Mouse (Mus musculus): Measurements from ENCODE around the gene Smyd2. TPM values are rescaled to one million over a fixed set of nuclear protein-coding genes. Genes with fewer than 3 reads are reported as not detected.
A peak's percentile ranks its signal among the peaks of the same experiment; 100 is the strongest.

The Smyd2 gene
- 10 to 100 TPM; 77.5 to 83.2 TPM for total RNA-seq (2021)

DNA sequence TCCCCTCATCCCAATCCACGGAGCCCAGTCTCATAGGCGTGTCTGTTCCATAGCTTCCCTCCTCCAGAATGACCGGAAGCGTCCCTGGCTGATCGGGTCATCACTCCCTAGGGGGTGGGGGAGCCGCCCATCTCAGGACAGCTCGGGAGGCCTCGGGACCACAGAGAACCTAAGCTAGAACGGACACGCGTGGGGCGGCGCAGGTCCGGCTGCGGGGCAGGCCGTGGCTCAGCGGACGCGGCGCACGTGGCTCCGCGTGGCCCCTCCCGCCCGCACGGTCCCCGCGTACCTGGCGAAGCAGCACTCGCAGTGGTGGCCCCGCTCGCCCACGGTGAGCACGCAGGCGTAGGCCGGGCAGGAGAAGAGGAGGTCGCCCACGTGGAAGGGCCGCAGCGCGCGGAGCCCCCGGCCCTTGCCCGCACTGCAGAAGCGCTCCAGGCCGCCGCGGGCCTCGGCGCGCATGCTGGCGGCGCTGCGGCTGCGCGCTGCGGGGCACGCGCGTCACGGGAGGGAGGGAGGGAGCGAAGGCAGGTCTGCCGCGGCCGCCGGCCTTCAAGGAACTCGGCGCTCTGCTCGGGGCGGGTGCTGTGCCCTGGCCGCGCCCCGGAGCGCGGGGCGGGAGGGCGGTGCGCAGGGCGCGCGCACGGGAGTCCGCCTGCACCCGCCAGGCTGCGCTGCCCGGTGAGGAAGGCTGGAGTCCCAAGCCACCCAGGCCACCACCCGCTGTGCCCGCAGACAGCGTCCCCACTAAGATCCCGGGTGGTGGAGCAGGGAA lies at the start of gene Smyd2:
Smyd2 (minus strand) TSS at position 546 of the 775 bp plus-strand sequence.
- peak; percentile 32 to 71 for DNase-seq (ENCODE audit: extremely low spot score in 1 of 2, low spot score in 1 of 2)

DNA sequence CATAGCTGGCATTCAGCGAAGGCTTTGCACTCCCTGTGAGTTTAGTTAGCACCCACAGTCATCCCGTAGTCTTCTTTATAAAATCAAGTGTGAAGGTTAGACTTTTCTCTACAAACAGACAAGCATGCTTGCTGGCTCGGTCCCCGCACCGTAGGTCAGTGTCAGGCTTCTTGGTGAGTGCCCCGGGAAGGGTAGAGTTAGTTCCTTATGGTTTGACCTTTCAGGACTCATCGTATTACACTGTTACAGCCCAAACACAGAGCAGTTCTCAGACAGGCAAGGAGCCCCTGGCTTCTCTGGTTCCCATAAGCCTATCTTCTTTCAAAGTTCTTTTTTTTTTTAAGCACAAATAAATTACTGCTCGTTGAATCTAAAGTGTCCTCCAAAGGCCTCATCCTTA lies 48.2 kb upstream of the Smyd2 start:
- DNase-seq (ENCODE audit: extremely low spot score in 1 of 2, low spot score in 1 of 2): no peak

DNA sequence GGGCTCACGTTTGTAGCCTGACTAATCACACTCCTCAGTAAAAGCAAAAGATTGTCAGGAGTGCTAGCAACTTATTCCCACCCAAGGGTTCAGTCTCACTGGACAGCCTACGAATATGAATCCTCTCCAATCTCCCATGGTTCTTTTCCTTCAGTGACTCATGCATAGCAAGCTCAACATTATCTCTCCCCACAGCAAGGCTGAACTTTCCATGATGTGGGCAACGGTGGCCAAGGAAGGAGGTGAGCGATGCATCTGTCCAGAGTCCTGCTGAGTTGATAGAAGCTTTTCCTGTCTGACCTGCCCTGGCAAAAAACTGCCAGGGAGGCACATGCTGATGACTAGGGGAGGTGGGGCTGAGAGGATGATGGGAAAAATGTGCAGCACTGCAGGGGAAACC lies 45.9 kb upstream of the Smyd2 start:
- DNase-seq (ENCODE audit: extremely low spot score in 1 of 2, low spot score in 1 of 2): no peak

DNA sequence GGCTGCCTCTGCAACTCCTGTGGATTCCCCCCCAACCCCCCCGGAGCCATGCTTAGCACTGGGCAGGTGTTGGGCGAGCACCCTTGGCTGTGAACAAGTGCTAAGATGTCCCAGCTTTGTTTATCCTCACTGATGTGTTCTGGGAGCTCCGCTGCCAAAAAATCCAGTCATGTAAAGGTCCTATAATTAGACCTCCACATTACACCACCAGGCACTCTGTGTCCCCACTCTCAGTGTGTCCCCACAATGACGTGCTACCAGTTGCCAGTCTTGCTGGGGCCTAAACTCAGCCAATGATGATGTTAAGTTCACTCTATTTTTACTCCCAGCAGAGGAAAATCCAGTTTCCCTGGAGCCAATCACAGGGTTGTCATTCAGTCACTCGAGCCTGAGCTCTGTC lies 38.3 kb upstream of the Smyd2 start:
- no peak for DNase-seq (ENCODE audit: extremely low spot score in 1 of 2, low spot score in 1 of 2)

GRCm38 (mm10) chr1:189959802-189960201 lies 37.6 kb upstream of the Smyd2 start:
- DNase-seq (ENCODE audit: extremely low spot score in 1 of 2, low spot score in 1 of 2): no peak

DNA sequence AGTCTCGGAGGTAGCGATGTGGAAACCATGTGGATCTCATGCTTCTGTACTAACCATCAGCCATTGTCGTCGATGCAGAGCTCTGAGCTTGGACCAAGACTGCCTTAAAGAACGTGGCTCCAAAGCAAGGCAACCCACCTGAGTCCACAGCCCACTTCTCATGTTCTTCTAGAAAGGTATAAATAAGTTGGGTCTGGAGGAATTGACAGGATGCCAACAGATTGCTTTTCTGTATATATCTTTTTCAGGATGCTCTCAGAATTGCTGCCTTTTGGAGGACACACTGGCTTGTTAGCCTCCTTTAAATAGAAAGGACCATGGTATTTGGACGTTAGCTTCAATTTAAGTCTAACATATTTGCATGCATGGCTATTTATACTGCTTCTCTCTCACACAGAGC lies 29.7 kb upstream of the Smyd2 start:
- DNase-seq (ENCODE audit: extremely low spot score in 1 of 2, low spot score in 1 of 2): no peak

DNA sequence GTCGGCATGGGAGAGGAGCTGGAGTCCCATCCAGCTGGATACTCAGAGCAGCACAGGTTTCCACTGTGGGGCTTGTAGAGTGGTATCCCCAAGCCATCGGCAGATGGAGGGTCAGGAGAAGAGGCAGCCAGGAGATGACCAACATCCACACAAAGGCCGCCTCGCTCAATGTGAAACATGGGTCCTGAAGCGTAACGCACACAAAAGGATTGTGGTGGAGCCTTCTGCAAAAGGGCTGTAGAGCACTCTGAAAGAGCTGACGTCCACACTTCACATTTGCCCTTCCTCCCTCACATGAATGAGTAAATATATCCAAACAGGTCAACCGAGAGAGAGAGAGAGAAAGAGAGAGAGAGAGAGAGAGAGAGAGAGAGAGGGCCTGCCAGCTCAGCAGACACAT lies 25.2 kb upstream of the Smyd2 start:
- DNase-seq (ENCODE audit: extremely low spot score in 1 of 2, low spot score in 1 of 2): no peak

DNA sequence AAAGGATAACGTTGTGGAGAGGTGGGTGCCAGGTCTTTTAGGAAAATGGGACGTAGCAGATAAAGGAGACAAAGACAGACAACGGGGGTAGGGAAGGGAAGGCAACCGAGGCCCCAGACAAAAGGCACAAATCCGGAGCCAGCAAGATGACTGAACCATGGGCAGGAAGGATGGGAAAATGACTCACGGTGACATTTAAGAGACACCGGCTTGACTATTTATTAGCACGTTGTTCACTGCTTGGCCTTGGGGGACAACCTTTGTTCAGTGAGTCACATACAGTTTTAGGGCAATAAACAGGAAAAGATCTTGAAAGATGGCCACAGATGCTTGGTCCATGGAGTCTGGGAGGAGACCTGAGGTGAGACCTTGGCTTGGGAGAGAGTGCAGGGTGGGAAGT lies 24.0 kb upstream of the Smyd2 start:
- no peak for DNase-seq (ENCODE audit: extremely low spot score in 1 of 2, low spot score in 1 of 2)

DNA sequence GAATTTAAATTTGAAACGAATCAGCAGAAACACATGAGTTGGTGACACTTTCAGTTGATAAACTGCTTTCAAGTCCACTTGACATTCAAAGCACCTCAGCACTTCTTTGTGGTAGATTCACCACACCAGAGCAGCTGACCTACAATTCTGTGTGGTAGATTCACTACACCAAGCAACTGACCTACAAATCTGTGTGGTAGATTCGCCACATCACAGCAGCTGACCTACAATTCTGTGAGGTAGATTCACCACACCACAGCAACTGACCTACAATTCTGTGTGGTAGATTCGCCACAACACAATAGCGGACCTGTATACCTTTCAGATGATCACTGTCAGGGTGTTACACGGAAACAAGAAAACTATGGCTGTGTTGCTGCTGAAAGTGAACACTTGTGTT lies 19.6 kb upstream of the Smyd2 start:
- no peak for DNase-seq (ENCODE audit: extremely low spot score in 1 of 2, low spot score in 1 of 2)

- no peak for DNase-seq (ENCODE audit: extremely low spot score in 1 of 2, low spot score in 1 of 2)
Measured at GRCm38 (mm10) chr1:189936436-189937105, 14.4 kb upstream of the Smyd2 start.

DNA sequence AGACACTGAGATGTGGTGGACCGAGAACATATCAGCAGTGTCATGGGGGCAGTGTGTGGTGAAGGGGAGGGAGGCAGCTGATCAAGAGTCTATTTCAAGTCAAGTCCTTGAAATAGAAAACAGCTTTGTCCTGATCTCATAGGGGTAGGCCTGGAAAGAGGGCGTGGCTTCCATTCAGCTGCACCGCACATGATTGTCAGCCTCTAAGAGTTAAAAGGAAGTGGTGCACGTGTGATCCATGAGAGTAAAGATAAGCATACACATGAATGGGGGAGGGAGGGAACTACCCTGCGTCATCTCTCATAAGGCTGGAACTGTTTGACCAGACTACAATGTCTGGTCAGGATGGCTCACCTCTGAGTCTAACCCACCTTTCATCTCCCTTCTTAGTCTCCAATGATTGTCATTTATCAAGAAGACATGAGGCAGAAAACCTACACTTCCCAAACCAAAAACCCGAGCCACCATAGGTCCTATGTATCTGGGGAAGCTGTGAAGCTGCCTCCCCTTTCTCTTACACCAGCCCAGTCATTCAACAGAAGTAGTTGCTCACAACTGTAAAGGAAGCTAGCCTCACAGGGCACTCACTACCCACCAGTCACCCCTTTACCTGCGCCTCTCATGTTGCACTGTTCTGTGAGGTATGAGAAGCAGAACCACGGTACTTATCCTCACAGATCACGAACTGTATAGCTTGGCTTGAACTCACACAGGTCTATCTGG lies 11.5 kb upstream of the Smyd2 start:
- DNase-seq (ENCODE audit: extremely low spot score in 1 of 2, low spot score in 1 of 2): no peak

DNA sequence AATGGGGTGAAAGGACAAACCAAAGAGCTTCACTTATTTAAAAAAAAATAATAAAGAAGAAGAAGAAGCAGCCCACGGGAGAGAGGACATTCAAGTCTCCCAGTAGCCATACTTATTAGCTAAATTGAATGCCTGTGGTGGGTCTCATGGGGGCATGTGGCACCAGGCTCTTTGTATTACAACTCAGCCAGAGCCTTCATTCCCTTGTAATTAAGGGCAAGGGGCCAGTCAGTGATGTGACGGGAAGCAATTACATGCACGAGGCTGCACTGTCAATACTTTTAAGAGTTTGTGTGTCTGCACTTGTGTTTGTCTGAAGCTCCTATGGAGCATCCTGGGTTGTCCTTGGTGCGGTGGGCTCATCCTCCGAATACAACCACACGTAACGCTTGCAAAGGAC lies 10.8 kb upstream of the Smyd2 start:
- DNase-seq (ENCODE audit: extremely low spot score in 1 of 2, low spot score in 1 of 2): no peak

DNA sequence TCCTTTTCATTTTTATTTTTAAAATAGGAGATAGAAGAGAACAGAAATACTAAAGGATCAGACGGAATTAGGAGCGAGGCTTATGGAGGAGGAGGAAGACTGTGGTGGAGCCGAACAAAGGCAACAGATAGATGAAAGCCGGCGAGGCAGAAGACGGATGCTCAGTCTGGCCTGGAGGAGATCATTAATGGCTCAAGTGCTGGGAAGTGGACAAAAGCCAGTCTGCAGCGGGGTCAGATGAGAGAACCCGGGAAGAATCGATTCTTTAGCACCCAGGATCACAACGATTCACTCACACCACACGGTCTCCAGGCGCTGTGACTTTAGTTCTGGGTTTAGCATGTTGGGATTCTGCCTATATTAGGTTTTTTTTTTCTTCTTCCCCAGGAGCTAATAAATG lies 10.0 kb upstream of the Smyd2 start:
- DNase-seq (ENCODE audit: extremely low spot score in 1 of 2, low spot score in 1 of 2): no peak

GRCm38 (mm10) chr1:189929896-189930295 lies 7.7 kb upstream of the Smyd2 start:
- DNase-seq (ENCODE audit: extremely low spot score in 1 of 2, low spot score in 1 of 2): no peak

GRCm38 (mm10) chr1:189927644-189928043 lies 5.5 kb upstream of the Smyd2 start:
- peak in 1 of 2 experiments; percentile 44 for DNase-seq (ENCODE audit: extremely low spot score in 1 of 2, low spot score in 1 of 2)

DNA sequence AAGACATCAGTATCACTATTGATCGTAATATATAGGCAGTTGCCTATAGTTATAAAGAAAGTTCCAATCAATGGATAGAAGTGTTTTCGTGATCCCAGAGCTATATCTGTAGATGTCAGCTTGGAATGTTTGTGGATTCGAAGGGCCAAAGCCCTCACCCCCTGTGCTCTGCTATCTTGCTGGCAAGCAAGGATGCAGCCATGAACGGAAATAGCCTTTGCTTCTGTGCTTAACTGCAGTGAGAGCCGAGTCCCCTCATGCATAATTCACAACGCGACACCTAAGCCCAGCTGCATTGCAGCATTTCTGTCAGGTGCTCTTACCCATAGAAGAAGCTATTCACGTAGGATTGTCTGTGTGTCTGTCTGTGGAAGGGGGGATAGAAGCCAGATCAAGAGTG lies 4.1 kb upstream of the Smyd2 start:
- no peak for DNase-seq (ENCODE audit: extremely low spot score in 1 of 2, low spot score in 1 of 2)

DNA sequence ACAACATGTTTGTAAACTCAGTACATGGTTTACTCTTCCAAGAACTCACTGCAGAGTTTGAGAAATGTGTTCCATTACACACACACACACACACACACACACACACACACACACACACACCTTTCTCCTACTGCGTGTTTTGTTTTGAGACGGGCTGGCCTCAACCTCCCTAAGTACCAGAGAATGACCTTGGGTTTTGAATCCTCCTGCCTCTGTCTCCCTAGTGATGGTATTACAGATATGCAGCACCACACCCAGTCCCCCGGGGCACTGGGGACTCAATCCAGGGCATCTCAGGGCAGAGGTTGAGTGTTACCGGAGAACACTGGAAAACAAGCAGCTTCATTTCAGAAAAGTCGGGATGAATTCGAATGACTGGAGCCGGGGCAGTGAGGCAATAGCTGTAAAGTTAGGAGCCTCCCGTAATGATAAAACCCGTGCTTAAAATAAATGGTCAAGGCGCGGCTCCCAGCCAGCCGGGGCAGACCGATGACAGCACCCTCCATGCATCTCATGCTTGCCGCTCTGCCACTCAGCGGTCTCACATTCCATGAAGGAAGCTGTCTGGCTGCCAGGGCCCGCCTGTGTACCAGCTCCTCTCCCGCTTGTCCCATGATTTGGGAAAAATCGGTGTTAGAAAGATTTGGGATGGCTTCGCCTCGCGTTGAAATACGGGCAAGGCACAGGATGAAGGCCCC lies 1.9 kb upstream of the Smyd2 start:
- no peak for DNase-seq (ENCODE audit: extremely low spot score in 1 of 2, low spot score in 1 of 2)

- DNase-seq (ENCODE audit: extremely low spot score in 1 of 2, low spot score in 1 of 2): no peak
Measured at GRCm38 (mm10) chr1:189923157-189923556, 994 bp upstream of the Smyd2 start.

- no peak for DNase-seq (ENCODE audit: extremely low spot score in 1 of 2, low spot score in 1 of 2)
Measured at GRCm38 (mm10) chr1:189922721-189923120, 558 bp upstream of the Smyd2 start.

- no peak for DNase-seq (ENCODE audit: extremely low spot score in 1 of 2, low spot score in 1 of 2)
Measured at GRCm38 (mm10) chr1:189921568-189921817, 670 bp downstream of the Smyd2 start.

Data from layer of hippocampus, postnatal 25 days (tissue).